ENCODE assay signal across 29 mouse cellular contexts in genomic region chr10:89483113-89483512, GRCm38 (mm10). TPM values are rescaled to one million over a fixed set of nuclear protein-coding genes. Genes with fewer than 3 reads are reported as not detected.
A peak's percentile ranks its signal among the peaks of the same experiment; 100 is the strongest.
DNase-seq lines count a peak whose midpoint lies in the region; ATAC-seq and TF ChIP-seq lines count a peak whose summit lies in the region.
"Had no signal": no experiment of that assay in that cellular context is flagged by ENCODE, and none has a peak within 500 bp of the region (broad histone marks: within the 10 kb centered on the region; RNA-seq: fewer than 3 reads in every experiment).

No protein-coding gene starts in this region.

- no peaks in the 10 kb centered on the region for H3K36me3 ChIP-seq in midbrain, embryonic 11.5 days (ENCODE audit: control insufficient read depth, insufficient read depth, low read length)
- no peaks in the 10 kb centered on the region for H3K36me3 ChIP-seq in midbrain, embryonic 14.5 days (ENCODE audit: control insufficient read depth, insufficient read depth, low read length)
- H3K36me3 ChIP-seq in intestine, embryonic 15.5 days: no peaks in the 10 kb centered on the region
- H3K36me3 ChIP-seq in intestine, postnatal 0 days (ENCODE audit: control insufficient read depth, insufficient read depth): peaks cover 9% of the 10 kb centered on the region; the same call in 1 of the 2 replicates
- H3K36me3 ChIP-seq: embryonic facial prominence, embryonic 12.5 days; embryonic facial prominence, embryonic 15.5 days; heart, embryonic 10.5 days; heart, embryonic 13.5 days had no signal

- no peak overlapping the region for H3K27ac ChIP-seq in midbrain, embryonic 11.5 days (ENCODE audit: low read depth, low read length)
- H3K27ac ChIP-seq in midbrain, embryonic 14.5 days (replicated peaks; ENCODE audit: low read depth, low read length): no peak overlapping the region
- peak overlapping the region; percentile 56 for H3K27ac ChIP-seq in intestine, embryonic 15.5 days
- 0 out of 2 replicates have a peak overlapping the region, but pooled peaks have one; percentile 7 for H3K27ac ChIP-seq in intestine, postnatal 0 days (ENCODE audit: low read depth, low read length)
- H3K27ac ChIP-seq: embryonic facial prominence, embryonic 12.5 days; embryonic facial prominence, embryonic 15.5 days; gastrocnemius, adult 2 months; heart, embryonic 10.5 days; heart, embryonic 13.5 days; hindbrain, embryonic 14.5 days had no signal

- no peak overlapping the region for H3K4me2 ChIP-seq in midbrain, embryonic 11.5 days
- no peak overlapping the region for H3K4me2 ChIP-seq in midbrain, embryonic 14.5 days (ENCODE audit: low read length)
- H3K4me2 ChIP-seq in intestine, embryonic 15.5 days (replicated peaks): no peak overlapping the region
- peak overlapping the region; percentile 41; the same call in 1 of the 2 replicates for H3K4me2 ChIP-seq in intestine, postnatal 0 days (replicated peaks; ENCODE audit: low read depth)
- H3K4me2 ChIP-seq: embryonic facial prominence, embryonic 12.5 days; embryonic facial prominence, embryonic 15.5 days; heart, embryonic 13.5 days had no signal

- no peak overlapping the region for H3K9ac ChIP-seq in midbrain, embryonic 11.5 days (ENCODE audit: low read length)
- no peak overlapping the region for H3K9ac ChIP-seq in midbrain, embryonic 14.5 days (replicated peaks; ENCODE audit: low read length)
- no peak overlapping the region for H3K9ac ChIP-seq in intestine, embryonic 15.5 days
- no peak overlapping the region for H3K9ac ChIP-seq in intestine, postnatal 0 days (ENCODE audit: low read depth, low read length)
- H3K9ac ChIP-seq: embryonic facial prominence, embryonic 12.5 days; embryonic facial prominence, embryonic 15.5 days; forebrain, postnatal 0 days; heart, embryonic 13.5 days had no signal

- H3K27me3 ChIP-seq in midbrain, embryonic 11.5 days (ENCODE audit: control insufficient read depth, insufficient read depth, low read length): no peaks in the 10 kb centered on the region
- H3K27me3 ChIP-seq in midbrain, embryonic 14.5 days (ENCODE audit: control insufficient read depth, insufficient read depth, low read length): no peaks in the 10 kb centered on the region
- no peaks in the 10 kb centered on the region for H3K27me3 ChIP-seq in intestine, embryonic 15.5 days (replicated peaks)
- no peaks in the 10 kb centered on the region for H3K27me3 ChIP-seq in intestine, postnatal 0 days (replicated peaks; ENCODE audit: control insufficient read depth, insufficient read depth, low read length)
- H3K27me3 ChIP-seq: embryonic facial prominence, embryonic 12.5 days; embryonic facial prominence, embryonic 15.5 days; heart, embryonic 13.5 days had no signal

- H3K4me1 ChIP-seq in midbrain, embryonic 11.5 days (ENCODE audit: control insufficient read depth, insufficient read depth, low read length): peaks cover 19% of the 10 kb centered on the region
- H3K4me1 ChIP-seq in midbrain, embryonic 14.5 days (ENCODE audit: control insufficient read depth, insufficient read depth, low read length): peaks cover 14% of the 10 kb centered on the region
- no peaks in the 10 kb centered on the region for H3K4me1 ChIP-seq in intestine, embryonic 15.5 days (replicated peaks)
- H3K4me1 ChIP-seq in intestine, postnatal 0 days (replicated peaks; ENCODE audit: control insufficient read depth, insufficient read depth, low read length): peaks cover 4% of the 10 kb centered on the region
- H3K4me1 ChIP-seq: embryonic facial prominence, embryonic 12.5 days; embryonic facial prominence, embryonic 15.5 days; heart, embryonic 10.5 days had no signal

- no peak for TF ChIP-seq CTCF in intestine, postnatal 0 days (IDR thresholded peaks at IDR 0.05; ENCODE audit: low read depth)

- ATAC-seq in midbrain, embryonic 11.5 days (ENCODE audit: low FRiP score): no peak
- no peak for ATAC-seq in midbrain, embryonic 14.5 days (ENCODE audit: low FRiP score, low TSS enrichment)
- ATAC-seq in intestine, embryonic 15.5 days: peak; percentile 21
- no peak for ATAC-seq in intestine, postnatal 0 days
- ATAC-seq in megakaryocyte progenitor cell, adult 5-6 weeks (replicated peaks; ENCODE audit: poor library complexity): no peak
- ATAC-seq: CD4-positive, CD25-positive, alpha-beta regulatory T cell, adult 4 months; forebrain, embryonic 14.5 days; forebrain, postnatal 0 days had no signal

- H3K4me3 ChIP-seq in midbrain, embryonic 11.5 days (ENCODE audit: low read depth, low read length): no peak overlapping the region
- no peak overlapping the region for H3K4me3 ChIP-seq in midbrain, embryonic 14.5 days (replicated peaks; ENCODE audit: low read depth, low read length)
- no peak overlapping the region for H3K4me3 ChIP-seq in intestine, embryonic 15.5 days (replicated peaks)
- no peak overlapping the region for H3K4me3 ChIP-seq in intestine, postnatal 0 days (ENCODE audit: low read depth, low read length)
- H3K4me3 ChIP-seq: embryonic facial prominence, embryonic 12.5 days; embryonic facial prominence, embryonic 15.5 days; gastrocnemius, adult 2 months; heart, embryonic 10.5 days; heart, embryonic 13.5 days had no signal

- intact Hi-C loops in left cerebral cortex, postnatal 14 days (cut with DNase I): no loop called here

- no peaks in the 10 kb centered on the region for H3K9me3 ChIP-seq in midbrain, embryonic 11.5 days (ENCODE audit: control insufficient read depth, low read length)
- H3K9me3 ChIP-seq in midbrain, embryonic 14.5 days (ENCODE audit: control insufficient read depth, low read length): no peaks in the 10 kb centered on the region
- no peaks in the 10 kb centered on the region for H3K9me3 ChIP-seq in intestine, embryonic 15.5 days
- no peaks in the 10 kb centered on the region for H3K9me3 ChIP-seq in intestine, postnatal 0 days (ENCODE audit: control insufficient read depth)
- H3K9me3 ChIP-seq: embryonic facial prominence, embryonic 12.5 days; embryonic facial prominence, embryonic 15.5 days; heart, embryonic 10.5 days; heart, embryonic 13.5 days had no signal

- peak; percentile 87 for DNase-seq in midbrain, embryonic 11.5 days (ENCODE audit: low spot score, missing footprints)
- no peak for DNase-seq in midbrain, embryonic 14.5 days
- DNase-seq in left cerebral cortex, postnatal 14 days (ENCODE audit: low spot score in 2 of 2): no peak
- DNase-seq: adrenal gland, adult 2 months; adrenal gland, postnatal 14 days; cerebellum, adult 11 months; cerebellum, adult 2 months; cerebellum, adult 9-11 months; cerebellum, postnatal 25 days; forebrain, postnatal 0 days; gastrocnemius, adult 2 months; gastrocnemius, postnatal 14 days; heart, adult 18-20 months; heart, postnatal 14 days; heart, postnatal 4 days had no signal

- WGBS in midbrain, embryonic 11.5 days: 90% methylated on average over 14 of the region's 14 CpGs
- 90% methylated on average over 14 of the region's 14 CpGs for WGBS in midbrain, embryonic 14.5 days
- WGBS in intestine, embryonic 15.5 days: 79% methylated on average over 14 of the region's 14 CpGs
- WGBS in intestine, postnatal 0 days: 65% methylated on average over 14 of the region's 14 CpGs

RNA-seq across cellular contexts. Expression of gene Gas2l3, which starts 39.3 kb away (rescaled TPM):
- 8.9 and 10.4 TPM in 2 replicates for polyA plus RNA-seq in midbrain, embryonic 11.5 days (2014; fragmentation: Nextera tagmentation; extraction: Ambion mirVana)
- polyA plus RNA-seq in midbrain, embryonic 14.5 days (2014; fragmentation: Nextera tagmentation; extraction: Ambion mirVana): 3.6 and 6.0 TPM in 2 replicates
- 14.8 and 18.6 TPM in 2 replicates for polyA plus RNA-seq in intestine, embryonic 15.5 days (2015; fragmentation: Nextera tagmentation; extraction: Ambion mirVana)
- 5.5 and 5.6 TPM in 2 replicates for polyA plus RNA-seq in intestine, postnatal 0 days (2015; fragmentation: Nextera tagmentation; extraction: Ambion mirVana)
- total RNA-seq in megakaryocyte progenitor cell, adult 5-6 weeks (2015): 23.2 and 24.1 TPM in 2 replicates
- 22.1 and 33.9 TPM in 2 replicates for total RNA-seq in megakaryocyte progenitor cell, adult 5-6 weeks (2017)
- total RNA-seq in left cerebral cortex, postnatal 14 days (2021): 1 to 10 TPM; 1.8 to 2.6 TPM

RNA-seq across cellular contexts. Expression of gene Nr1h4, which starts 50.3 kb away (rescaled TPM):
- 0.08 and 0.27 TPM in 2 replicates for polyA plus RNA-seq in midbrain, embryonic 11.5 days (2014; fragmentation: Nextera tagmentation; extraction: Ambion mirVana)
- polyA plus RNA-seq in midbrain, embryonic 14.5 days (2014; fragmentation: Nextera tagmentation; extraction: Ambion mirVana): not detected in 2 replicates
- polyA plus RNA-seq in intestine, embryonic 15.5 days (2015; fragmentation: Nextera tagmentation; extraction: Ambion mirVana): 55.1 and 57.9 TPM in 2 replicates
- 117 and 139 TPM in 2 replicates for polyA plus RNA-seq in intestine, postnatal 0 days (2015; fragmentation: Nextera tagmentation; extraction: Ambion mirVana)
- total RNA-seq in megakaryocyte progenitor cell, adult 5-6 weeks (2015): not detected in 2 replicates
- total RNA-seq in megakaryocyte progenitor cell, adult 5-6 weeks (2017): not detected in 2 replicates
- under 1 TPM in 1 of 2 experiments, not detected in 1; 0.35 TPM for total RNA-seq in left cerebral cortex, postnatal 14 days (2021)
- total RNA-seq: common myeloid progenitor, adult 5-6 weeks; forebrain, postnatal 0 days; gastrocnemius, postnatal 14 days; MEL had no signal
- polyA plus RNA-seq: CD4-positive, CD25-positive, alpha-beta regulatory T cell, adult 4 months; embryonic facial prominence, embryonic 12.5 days; embryonic facial prominence, embryonic 15.5 days; forebrain, embryonic 11.5 days; forebrain, postnatal 0 days; hindbrain, embryonic 11.5 days had no signal

Comparison
In these comparisons a context has a peak if more than half of its experiments do, and no peak if none do; other contexts are left out.
1. H3K27ac ChIP-seq: peak in intestine, embryonic 15.5 days (single experiment) and intestine, postnatal 0 days (single experiment); none in midbrain, embryonic 11.5 days (single experiment) and midbrain, embryonic 14.5 days (single experiment).
2. RNA of gene Nr1h4, which starts 50.3 kb away (polyA plus RNA-seq): 117 to 139 TPM in intestine, postnatal 0 days and 55.1 to 57.9 TPM in intestine, embryonic 15.5 days; 0.08 to 0.27 TPM in midbrain, embryonic 11.5 days and not detected in midbrain, embryonic 14.5 days; every median in the first group is over 10 times any median in the second.